Mouse (Mus musculus) mouse trophoblast stem cell (cell line): ENCODE measurements around the gene Slc25a33.

ENCODE experiments used
- in situ Hi-C, 2 experiments: fragments of 300-500 bp; cut with MseI, MboI; formaldehyde crosslinking; loops; 2 replicates in 1 of 2; 3 replicates in 1 of 2; pipeline ENCODE4 v1.15.1; 2025

The Slc25a33 gene

DNA sequence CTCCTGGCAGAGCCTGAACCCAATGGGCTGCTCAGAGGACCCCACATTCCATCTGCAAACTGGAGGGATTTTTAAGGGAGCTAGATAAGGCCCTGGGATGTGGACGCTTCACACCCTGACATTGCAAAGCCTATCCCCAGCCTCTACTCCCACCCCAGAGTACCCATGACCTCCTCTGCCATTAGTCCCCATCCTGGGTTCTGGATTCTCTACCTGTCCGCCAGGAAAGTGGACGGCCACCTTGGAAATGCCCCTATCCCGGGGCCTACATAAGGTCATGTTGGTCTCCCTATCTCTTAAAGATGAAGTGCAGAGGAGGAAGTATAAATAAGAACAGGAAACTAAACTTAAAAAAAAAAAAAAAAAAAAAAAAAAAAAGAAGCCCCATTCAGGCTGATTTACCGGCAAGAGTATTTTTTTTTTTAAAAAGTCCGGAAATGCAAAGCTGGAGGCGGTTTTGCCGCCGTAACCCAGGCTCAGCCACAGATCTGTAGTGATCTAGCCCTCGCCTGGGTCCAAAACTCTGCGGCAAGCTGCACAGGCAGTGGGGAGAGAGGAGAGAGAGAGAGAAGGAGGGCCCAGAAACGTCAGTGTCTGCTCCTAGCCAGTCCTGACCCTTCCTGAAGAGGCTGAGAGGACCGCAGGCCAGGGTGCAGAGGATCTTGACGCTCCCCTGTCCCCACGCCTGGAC, 76.4 kb downstream of the Slc25a33 start:
- in situ Hi-C loops = no loop called here

DNA sequence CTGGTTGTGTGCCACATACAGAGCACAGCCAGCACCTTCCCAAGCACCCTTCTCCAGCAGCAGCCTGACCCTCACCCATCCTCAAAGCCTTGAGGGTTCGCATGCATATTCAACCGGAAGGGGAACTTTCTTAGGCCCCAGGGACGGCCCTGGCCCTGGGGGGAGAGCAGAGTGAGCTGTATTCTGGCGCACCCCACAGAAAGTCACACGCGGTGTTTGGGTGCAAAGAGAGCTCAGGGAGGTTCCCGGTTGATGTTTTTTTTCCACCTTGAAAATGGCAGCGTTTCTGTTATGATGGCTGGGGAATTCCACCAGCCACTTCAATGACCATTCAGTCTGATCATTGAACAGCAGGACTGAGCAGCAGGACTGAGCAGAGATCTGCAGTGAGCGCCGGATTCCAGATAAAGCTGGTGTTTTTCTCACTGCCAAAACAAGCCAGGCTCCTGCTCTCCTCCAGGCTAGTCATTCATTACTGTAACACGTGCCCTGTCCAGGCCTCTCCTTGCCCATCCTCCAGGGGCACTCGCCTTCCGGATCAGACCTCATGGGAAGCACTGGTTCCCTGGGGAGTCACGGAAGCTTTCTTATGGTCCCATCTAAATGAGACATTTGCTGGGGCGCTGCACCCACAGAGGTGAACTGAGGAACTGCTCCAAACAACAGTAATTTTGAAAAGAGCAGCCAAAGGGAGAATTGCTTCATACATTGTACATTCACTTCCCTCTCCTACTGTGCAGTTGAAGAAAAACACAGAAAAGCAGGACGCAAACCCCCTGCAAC, 77.7 kb downstream of the Slc25a33 start:
- in situ Hi-C loops = no loop called here
